Mouse (Mus musculus): Measurements from ENCODE around the gene Abhd4. TPM values are rescaled to one million over a fixed set of nuclear protein-coding genes. Genes with fewer than 3 reads are reported as not detected.
"Not testable (repeated sequence)": the region's sequence is repeated elsewhere in the genome, so short reads cannot be mapped to it uniquely, and the experiment has no call there.

Abhd4 gene
- polyA plus RNA-seq, 1 experiment from 2014 or later: 36.7 TPM

GRCm38 (mm10) chr14:54224484-54225467 lies 29.2 kb upstream of the Abhd4 start:
- H3K4me1 ChIP-seq: peaks cover 37% of the 10 kb centered on the region
- no peaks in the 10 kb centered on the region for H3K36me3 ChIP-seq
- no peak for DNase-seq (ENCODE audit: low spot score)
- H3K9me3 ChIP-seq (replicated peaks): no peaks in the 10 kb centered on the region
- 64% methylated on average over 16 of the region's 16 CpGs for WGBS
- peaks cover 7% of the 10 kb centered on the region for H3K27me3 ChIP-seq (ENCODE audit: low read depth, poor library complexity, severe bottlenecking)
- peak overlapping the region; percentile 53 for H3K27ac ChIP-seq (replicated peaks)
- H3K4me3 ChIP-seq: no peak overlapping the region

DNA sequence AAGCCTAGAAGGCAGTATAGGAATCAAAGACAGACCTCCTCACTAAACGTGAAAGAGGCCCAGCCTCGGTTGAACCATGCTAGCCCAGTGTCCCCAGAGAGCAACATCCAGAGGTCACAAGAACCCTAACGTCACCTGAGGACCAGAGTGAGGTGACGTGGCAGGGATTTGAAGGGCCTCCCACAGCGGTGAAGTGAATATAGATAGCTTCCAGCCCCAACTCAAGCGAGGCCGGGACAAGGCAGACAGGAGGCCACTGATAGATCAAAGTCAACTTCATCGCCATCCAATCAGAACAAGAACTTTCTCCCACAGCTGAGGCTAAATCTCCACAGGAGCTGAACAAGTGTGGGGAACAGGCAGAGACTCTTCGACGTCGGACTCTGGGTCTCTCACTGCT lies 28.3 kb upstream of the Abhd4 start:
- no peak overlapping the region for H3K4me3 ChIP-seq

GRCm38 (mm10) chr14:54226911-54227811 lies 26.8 kb upstream of the Abhd4 start:
- H3K27ac ChIP-seq (replicated peaks): peak overlapping the region; percentile 83; the same call in 1 of the 2 replicates
- WGBS: 56% methylated on average over 16 of the region's 16 CpGs

More for the DNA sequence above, 28.3 kb upstream of the Abhd4 start:
- no peaks in the 10 kb centered on the region for H3K36me3 ChIP-seq
- H3K4me1 ChIP-seq: peaks cover 37% of the 10 kb centered on the region
- no peak for DNase-seq (ENCODE audit: low spot score)
- no peaks in the 10 kb centered on the region for H3K9me3 ChIP-seq (replicated peaks)
- H3K27me3 ChIP-seq (ENCODE audit: low read depth, poor library complexity, severe bottlenecking): peaks cover 7% of the 10 kb centered on the region
- no peak overlapping the region for H3K27ac ChIP-seq (replicated peaks)
- WGBS: 87% methylated on average over 11 of the region's 11 CpGs

GRCm38 (mm10) chr14:54227911-54228451 lies 26.0 kb upstream of the Abhd4 start:
- peak overlapping the region; percentile 83 for H3K27ac ChIP-seq (replicated peaks)

More at GRCm38 (mm10) chr14:54226911-54227811, 26.8 kb upstream of the Abhd4 start:
- H3K4me3 ChIP-seq: no peak overlapping the region
- peaks cover 7% of the 10 kb centered on the region for H3K27me3 ChIP-seq (ENCODE audit: low read depth, poor library complexity, severe bottlenecking)
- DNase-seq (ENCODE audit: low spot score): no peak
- H3K4me1 ChIP-seq: peaks cover 37% of the 10 kb centered on the region
- no peaks in the 10 kb centered on the region for H3K9me3 ChIP-seq (replicated peaks)
- H3K36me3 ChIP-seq: no peaks in the 10 kb centered on the region

DNA sequence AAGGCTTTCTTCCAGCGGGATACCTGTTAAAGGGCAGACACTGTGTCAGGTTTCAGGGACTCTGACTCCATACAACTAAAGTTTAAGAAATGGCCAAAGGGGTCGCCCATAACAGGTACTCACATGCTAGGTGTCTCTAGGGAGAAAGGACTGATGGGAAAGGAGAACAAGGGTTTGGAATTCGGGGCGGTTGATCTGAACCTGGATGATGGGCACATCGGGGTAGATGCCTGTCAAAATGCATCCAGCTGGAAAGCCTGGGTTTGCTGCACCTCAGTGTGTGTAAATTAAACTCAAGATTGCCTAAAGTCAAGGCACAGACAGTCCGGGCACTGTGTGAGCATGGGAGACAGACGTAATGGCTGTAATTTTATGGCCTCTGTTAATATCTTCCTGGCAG lies 25.5 kb upstream of the Abhd4 start:
- peaks cover 43% of the 10 kb centered on the region for H3K4me1 ChIP-seq

More at GRCm38 (mm10) chr14:54227911-54228451, 26.0 kb upstream of the Abhd4 start:
- Histone ChIP-seq H3K4me1 (peaks cover 38% of the 10 kb centered on the region), H3K4me3 (peak overlapping the region; percentile 55), H3K27me3 (ENCODE audit: low read depth, poor library complexity, severe bottlenecking) (peaks cover 7% of the 10 kb centered on the region), H3K36me3 (no peaks in the 10 kb centered on the region), H3K9me3 (replicated peaks) (no peaks in the 10 kb centered on the region)
- 3% methylated on average over 10 of the region's 10 CpGs for WGBS
- peak; percentile 72 for DNase-seq (ENCODE audit: low spot score)

GRCm38 (mm10) chr14:54228933-54229713 lies 24.9 kb upstream of the Abhd4 start:
- Histone ChIP-seq H3K27me3 (ENCODE audit: low read depth, poor library complexity, severe bottlenecking) (peaks cover 7% of the 10 kb centered on the region), H3K27ac (replicated peaks) (peak overlapping the region; percentile 83), H3K4me3 (peak overlapping the region; percentile 55), H3K9me3 (replicated peaks) (no peaks in the 10 kb centered on the region), H3K36me3 (no peaks in the 10 kb centered on the region; the same call in 1 of the 2 replicates), H3K4me1 (peaks cover 42% of the 10 kb centered on the region)
- DNase-seq (ENCODE audit: low spot score): peak; percentile 56
- WGBS: 3% methylated on average over 25 of the region's 25 CpGs

More for the DNA sequence above, 25.5 kb upstream of the Abhd4 start:
- peak overlapping the region; percentile 83 for H3K27ac ChIP-seq (replicated peaks)
- peak overlapping the region; percentile 55 for H3K4me3 ChIP-seq
- no peak for DNase-seq (ENCODE audit: low spot score)
- H3K9me3 ChIP-seq (replicated peaks): no peaks in the 10 kb centered on the region
- H3K27me3 ChIP-seq (ENCODE audit: low read depth, poor library complexity, severe bottlenecking): peaks cover 7% of the 10 kb centered on the region
- no peaks in the 10 kb centered on the region for H3K36me3 ChIP-seq
- 7% methylated on average over 7 of the region's 7 CpGs for WGBS

DNA sequence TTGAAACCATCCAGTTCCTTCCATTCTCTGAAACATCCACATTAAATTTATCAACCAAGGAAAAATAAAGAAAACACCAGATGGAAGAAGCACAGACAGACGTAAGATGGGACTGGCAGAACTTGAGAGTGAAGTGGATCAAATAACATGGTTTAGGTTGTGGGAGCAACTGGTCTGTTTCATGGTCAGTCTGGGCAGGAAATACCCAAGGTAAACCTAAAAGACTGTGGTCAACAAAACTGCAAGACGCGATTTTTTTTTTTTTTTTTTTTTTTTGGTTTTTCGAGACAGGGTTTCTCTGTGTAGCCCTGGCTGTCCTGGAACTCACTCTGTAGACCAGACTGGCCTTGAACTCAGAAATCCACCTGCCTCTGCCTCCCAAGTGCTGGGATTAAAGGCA lies 24.1 kb upstream of the Abhd4 start:
- not testable (repeated sequence) for H3K4me3 ChIP-seq; H3K27me3 ChIP-seq (ENCODE audit: low read depth, poor library complexity, severe bottlenecking); DNase-seq (ENCODE audit: low spot score); H3K9me3 ChIP-seq (replicated peaks); H3K27ac ChIP-seq (replicated peaks); H3K36me3 ChIP-seq
- 74% methylated on average over 3 of the region's 4 CpGs for WGBS
- peaks cover 36% of the 10 kb centered on the region for H3K4me1 ChIP-seq

- DNase-seq (ENCODE audit: low spot score): no peak
- 89% methylated on average over 14 of the region's 14 CpGs for WGBS
- Histone ChIP-seq H3K9me3 (replicated peaks) (no peaks in the 10 kb centered on the region), H3K36me3 (peaks cover 15% of the 10 kb centered on the region), H3K4me3 (no peak overlapping the region), H3K27ac (replicated peaks) (0 out of 2 replicates have a peak overlapping the region, but pooled peaks have one; percentile 9), H3K4me1 (peaks cover 33% of the 10 kb centered on the region), H3K27me3 (ENCODE audit: low read depth, poor library complexity, severe bottlenecking) (peaks cover 7% of the 10 kb centered on the region)
These were observed 23.3 kb upstream of the Abhd4 start for GRCm38 (mm10) chr14:54230638-54231150.

GRCm38 (mm10) chr14:54231176-54231956 lies 22.6 kb upstream of the Abhd4 start:
- H3K27ac ChIP-seq (replicated peaks): no peak overlapping the region
- H3K27me3 ChIP-seq (ENCODE audit: low read depth, poor library complexity, severe bottlenecking): peaks cover 7% of the 10 kb centered on the region
- 85% methylated on average over 21 of the region's 21 CpGs for WGBS
- no peak for DNase-seq (ENCODE audit: low spot score)
- H3K9me3 ChIP-seq (replicated peaks): no peaks in the 10 kb centered on the region
- H3K36me3 ChIP-seq: peaks cover 16% of the 10 kb centered on the region
- peaks cover 33% of the 10 kb centered on the region for H3K4me1 ChIP-seq
- H3K4me3 ChIP-seq: no peak overlapping the region

DNA sequence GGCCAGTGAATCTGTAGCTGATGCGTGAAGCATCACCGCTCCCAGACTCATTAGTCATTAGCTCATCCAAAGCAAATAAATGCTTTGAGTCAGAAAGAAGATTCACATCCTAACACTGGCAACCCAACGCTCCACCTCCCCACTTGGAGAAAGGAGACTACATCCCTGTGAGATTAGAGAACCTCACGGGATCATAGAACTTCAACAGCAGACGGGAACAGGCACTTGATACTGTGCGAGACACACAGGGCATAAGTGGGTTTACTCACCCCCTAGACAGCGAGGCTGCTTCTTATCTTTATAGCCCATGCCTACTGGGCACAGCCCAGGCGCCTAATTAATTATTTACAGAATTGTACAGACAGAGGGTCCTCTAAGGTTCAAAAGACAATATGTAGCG lies 21.8 kb upstream of the Abhd4 start:
- Histone ChIP-seq H3K4me3 (no peak overlapping the region), H3K4me1 (peaks cover 33% of the 10 kb centered on the region), H3K9me3 (replicated peaks) (no peaks in the 10 kb centered on the region), H3K27ac (replicated peaks) (no peak overlapping the region), H3K36me3 (peaks cover 16% of the 10 kb centered on the region), H3K27me3 (ENCODE audit: low read depth, poor library complexity, severe bottlenecking) (peaks cover 5% of the 10 kb centered on the region)
- WGBS: 87% methylated on average over 9 of the region's 9 CpGs
- no peak for DNase-seq (ENCODE audit: low spot score)

Measured in midbrain, embryonic 10.5 days (tissue).